Mouse (Mus musculus) heart, embryonic 16.5 days (tissue): ENCODE data around the gene Zfp346. TPM values are rescaled to one million over a fixed set of nuclear protein-coding genes. Genes with fewer than 3 reads are reported as not detected.

ENCODE experiments used
- ATAC-seq: fragments of 200-750 bp; cut with Nextera tagmentation; replicated peaks from 2 replicates; pipeline ENCODE4 v1.8.0; 2017; ENCODE audit warnings: moderate number of reproducible peaks; ENCODE audit not compliant: insufficient read depth, low FRiP score; ENCODE audit errors: extremely low read depth
- H3K27ac ChIP-seq: fragments of 300-500 bp; sonication (generic); 2 replicates; pipeline ENCODE4 v1.5.1; 2014; ENCODE audit warnings: mild to moderate bottlenecking, low read length, control low read depth, moderate library complexity
- H3K27me3 ChIP-seq: fragments of 300-500 bp; sonication (generic); 2 replicates; pipeline ENCODE4 v1.6.1; 2014; ENCODE audit warnings: low read length, mixed read lengths; ENCODE audit not compliant: control insufficient read depth, insufficient read depth
- H3K36me3 ChIP-seq: fragments of 300-500 bp; sonication (generic); 2 replicates; pipeline ENCODE4 v1.6.1; 2014; ENCODE audit not compliant: control insufficient read depth, insufficient read depth
- H3K4me1 ChIP-seq: fragments of 300-500 bp; sonication (generic); 2 replicates; pipeline ENCODE4 v1.6.1; 2014; ENCODE audit warnings: low read length, mixed read lengths; ENCODE audit not compliant: control insufficient read depth, insufficient read depth
- H3K4me2 ChIP-seq: fragments of 300-500 bp; sonication (generic); 2 replicates; pipeline ENCODE4 v1.6.1; 2014; ENCODE audit warnings: low read depth, mild to moderate bottlenecking, control low read depth, low read length
- H3K4me3 ChIP-seq: fragments of 300-500 bp; sonication (generic); 2 replicates; pipeline ENCODE4 v1.5.1; 2014; ENCODE audit warnings: mild to moderate bottlenecking, control low read depth, low read length
- H3K9ac ChIP-seq: fragments of 300-500 bp; sonication (generic); 2 replicates; pipeline ENCODE4 v1.6.1; 2014; ENCODE audit warnings: low read length, control low read depth
- H3K9me3 ChIP-seq: fragments of 300-500 bp; sonication (generic); replicated peaks from 2 replicates; pipeline ENCODE4 v1.6.1; 2016; ENCODE audit warnings: low read length; ENCODE audit not compliant: control insufficient read depth
- WGBS: fragments of 180-500 bp; shearing (Covaris S2); extraction: QIAGEN DNeasy Blood & Tissue Kit; methylation state at CpG from one replicate; pipeline ENCODE4 v1.1.7; 2014; 5-methylcytosine and 5-hydroxymethylcytosine counted together
- polyA plus RNA-seq: library from polyadenylated mRNA; unstranded; fragments of >200 nt; fragmentation: Nextera tagmentation; extraction: Ambion mirVana; gene quantifications from 2 replicates; pipeline ENCODE4 v1.2.1, GENCODE M21; 2015

The Zfp346 gene
- polyA plus RNA-seq, 1 experiment from 2014 or later, result 19.1 TPM

GRCm38 (mm10) chr13:55099726-55100478 lies 5.2 kb upstream of the Zfp346 start, which contains the start of gene Uimc1:
Gene Uimc1 (minus strand): TSS chr13:55100300.
- peak within 1 kb of the TSS; percentile 89 for H3K4me3 ChIP-seq
- H3K9me3 ChIP-seq, result no peaks in the 10 kb centered on the region
- H3K9ac ChIP-seq, result peak within 1 kb of the TSS; percentile 96
- H3K4me1 ChIP-seq, result peaks cover 7% of the 10 kb centered on the region
- H3K27me3 ChIP-seq, result no peaks in the 10 kb centered on the region
- peak within 1 kb of the TSS; percentile 84 for H3K4me2 ChIP-seq
- under 1% methylated on average over 64 of the region's 81 CpGs for WGBS
- ATAC-seq, result peak; percentile 85
- no peaks in the 10 kb centered on the region for H3K36me3 ChIP-seq
- peak within 1 kb of the TSS; percentile 94 for H3K27ac ChIP-seq

GRCm38 (mm10) chr13:55101627-55102026 lies 3.5 kb upstream of the Zfp346 start:
- H3K9me3 ChIP-seq, result no peaks in the 10 kb centered on the region
- H3K4me2 ChIP-seq, result no peak overlapping the region
- no peak overlapping the region for H3K9ac ChIP-seq
- no peaks in the 10 kb centered on the region for H3K27me3 ChIP-seq
- 72% methylated on average over 11 of the region's 11 CpGs for WGBS
- peaks cover 15% of the 10 kb centered on the region for H3K4me1 ChIP-seq
- H3K27ac ChIP-seq, result peak overlapping the region; percentile 21; the same call in 1 of the 2 replicates
- H3K4me3 ChIP-seq, result no peak overlapping the region
- no peak for ATAC-seq
- no peaks in the 10 kb centered on the region for H3K36me3 ChIP-seq

- WGBS, result 94% methylated on average over 3 of the region's 3 CpGs
- Histone ChIP-seq H3K9me3 (no peaks in the 10 kb centered on the region), H3K4me1 (peaks cover 22% of the 10 kb centered on the region), H3K27me3 (no peaks in the 10 kb centered on the region), H3K4me2 (no peak overlapping the region), H3K9ac (no peak overlapping the region), H3K27ac (no peak overlapping the region), H3K36me3 (no peaks in the 10 kb centered on the region), H3K4me3 (no peak overlapping the region)
- ATAC-seq, result no peak
Observed at GRCm38 (mm10) chr13:55102366-55102765, 2.7 kb upstream of the Zfp346 start.

- no peak for ATAC-seq
- WGBS, result 54% methylated on average over 2 of the region's 2 CpGs
Observed at GRCm38 (mm10) chr13:55103351-55103750, 1.8 kb upstream of the Zfp346 start.

GRCm38 (mm10) chr13:55105953-55106691 lies 1.0 kb downstream of the Zfp346 start:
- Histone ChIP-seq H3K36me3 (peaks cover 4% of the 10 kb centered on the region; the same call in 1 of the 2 replicates), H3K9ac (peak overlapping the region; percentile 83), H3K4me2 (peak overlapping the region; percentile 91), H3K4me3 (peak overlapping the region; percentile 83), H3K27ac (peak overlapping the region; percentile 84), H3K4me1 (peaks cover 22% of the 10 kb centered on the region), H3K9me3 (no peaks in the 10 kb centered on the region), H3K27me3 (no peaks in the 10 kb centered on the region)
- WGBS, result 12% methylated on average over 8 of the region's 8 CpGs
- no peak for ATAC-seq

More at GRCm38 (mm10) chr13:55103351-55103750, 1.8 kb upstream of the Zfp346 start:
- H3K9me3 ChIP-seq, result no peaks in the 10 kb centered on the region
- no peak overlapping the region for H3K4me3 ChIP-seq
- H3K9ac ChIP-seq, result no peak overlapping the region
- peaks cover 4% of the 10 kb centered on the region; the same call in 1 of the 2 replicates for H3K36me3 ChIP-seq
- no peak overlapping the region for H3K27ac ChIP-seq
- H3K4me1 ChIP-seq, result peaks cover 29% of the 10 kb centered on the region
- no peak overlapping the region for H3K4me2 ChIP-seq
- H3K27me3 ChIP-seq, result no peaks in the 10 kb centered on the region

GRCm38 (mm10) chr13:55107116-55107515 lies 2.0 kb downstream of the Zfp346 start:
- H3K4me3 ChIP-seq, result no peak overlapping the region
- peak overlapping the region; percentile 94 for H3K27ac ChIP-seq
- WGBS, result 67% methylated on average over 4 of the region's 4 CpGs

GRCm38 (mm10) chr13:55107694-55108093 lies 2.6 kb downstream of the Zfp346 start:
- Histone ChIP-seq H3K36me3 (peaks cover 4% of the 10 kb centered on the region; the same call in 1 of the 2 replicates), H3K9me3 (no peaks in the 10 kb centered on the region), H3K9ac (peak overlapping the region; percentile 45), H3K27me3 (no peaks in the 10 kb centered on the region), H3K4me1 (peaks cover 22% of the 10 kb centered on the region), H3K27ac (peak overlapping the region; percentile 94), H3K4me3 (no peak overlapping the region), H3K4me2 (peak overlapping the region; percentile 91; the same call in 1 of the 2 replicates)
- peak; percentile 66 for ATAC-seq
- WGBS, result 37% methylated on average over 8 of the region's 8 CpGs

More at GRCm38 (mm10) chr13:55107116-55107515, 2.0 kb downstream of the Zfp346 start:
- Histone ChIP-seq H3K4me1 (peaks cover 22% of the 10 kb centered on the region), H3K9ac (peak overlapping the region; percentile 45), H3K4me2 (peak overlapping the region; percentile 91), H3K27me3 (no peaks in the 10 kb centered on the region), H3K36me3 (peaks cover 4% of the 10 kb centered on the region; the same call in 1 of the 2 replicates), H3K9me3 (no peaks in the 10 kb centered on the region)
- no peak for ATAC-seq

GRCm38 (mm10) chr13:55114375-55114774 lies 9.3 kb downstream of the Zfp346 start:
- ATAC-seq, result no peak
- WGBS, result 67% methylated on average over 6 of the region's 6 CpGs
- H3K36me3 ChIP-seq, result peaks cover 37% of the 10 kb centered on the region

GRCm38 (mm10) chr13:55124903-55125302 lies 19.8 kb downstream of the Zfp346 start:
- Histone ChIP-seq H3K9me3 (no peaks in the 10 kb centered on the region), H3K27ac (no peak overlapping the region), H3K4me3 (no peak overlapping the region), H3K27me3 (no peaks in the 10 kb centered on the region), H3K36me3 (peaks cover 39% of the 10 kb centered on the region), H3K4me2 (no peak overlapping the region), H3K9ac (no peak overlapping the region), H3K4me1 (no peaks in the 10 kb centered on the region)
- 80% methylated on average over 6 of the region's 6 CpGs for WGBS
- ATAC-seq, result no peak

More at GRCm38 (mm10) chr13:55114375-55114774, 9.3 kb downstream of the Zfp346 start:
- no peak overlapping the region for H3K27ac ChIP-seq
- H3K4me1 ChIP-seq, result no peaks in the 10 kb centered on the region
- no peak overlapping the region for H3K4me3 ChIP-seq
- no peak overlapping the region for H3K9ac ChIP-seq
- H3K27me3 ChIP-seq, result no peaks in the 10 kb centered on the region
- no peak overlapping the region for H3K4me2 ChIP-seq
- no peaks in the 10 kb centered on the region for H3K9me3 ChIP-seq
